Mouse (Mus musculus) brain, embryonic 18.5 days (tissue): ENCODE data around the gene Trarg1.
A peak's percentile ranks its signal among the peaks of the same experiment; 100 is the strongest.
"Not testable (repeated sequence)": the region's sequence is repeated elsewhere in the genome, so short reads cannot be mapped to it uniquely, and the experiment has no call there.

Source experiments
- DNase-seq: peaks from one replicate; pipeline ENCODE4 v3.0.0-alpha.2; 2012; ENCODE audit warnings: low read depth, low spot score

The Trarg1 gene

DNA sequence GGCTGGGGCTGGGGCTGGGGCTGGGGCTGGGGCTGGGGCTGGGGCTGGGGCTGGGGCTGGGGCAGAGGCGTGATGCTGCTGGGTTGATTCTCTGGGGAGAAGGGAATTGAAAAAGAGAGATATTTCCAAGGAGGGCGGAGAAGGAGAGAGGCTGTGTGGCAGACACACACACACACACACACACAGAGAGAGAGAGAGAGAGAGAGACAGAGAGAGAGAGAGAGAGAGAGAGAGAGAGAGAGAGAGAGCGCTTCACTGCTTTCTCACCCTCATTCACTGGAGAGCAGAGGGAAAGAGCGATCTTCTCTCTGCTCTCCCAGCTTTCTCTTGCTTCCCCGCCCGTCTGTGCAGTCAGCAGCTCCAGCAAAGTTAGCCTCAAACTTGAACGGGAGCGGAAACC, at the start of gene Trarg1:
Trarg1 (plus strand) TSS at position 301 of the 400 bp plus-strand sequence.
- not testable (repeated sequence) for DNase-seq

DNA sequence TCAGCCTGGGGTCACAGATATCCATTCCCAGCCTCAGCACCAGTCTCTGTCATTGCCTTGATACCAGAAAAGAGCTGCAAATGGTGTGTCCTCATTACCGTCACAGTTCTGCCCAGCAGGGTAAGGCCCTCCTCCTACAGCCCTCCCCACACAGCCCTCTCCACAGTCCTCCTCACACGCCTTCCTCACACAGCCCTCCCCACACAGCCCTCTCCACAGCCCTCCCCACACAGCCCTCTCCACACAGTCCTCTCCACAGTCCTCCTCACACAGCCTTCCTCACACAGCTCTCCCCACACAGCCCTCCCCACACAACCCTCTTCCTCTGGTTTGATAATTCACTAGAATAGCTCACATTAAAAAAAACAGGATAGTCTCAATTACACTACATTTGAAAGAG, 49.6 kb upstream of the Trarg1 start:
- DNase-seq: no peak

DNA sequence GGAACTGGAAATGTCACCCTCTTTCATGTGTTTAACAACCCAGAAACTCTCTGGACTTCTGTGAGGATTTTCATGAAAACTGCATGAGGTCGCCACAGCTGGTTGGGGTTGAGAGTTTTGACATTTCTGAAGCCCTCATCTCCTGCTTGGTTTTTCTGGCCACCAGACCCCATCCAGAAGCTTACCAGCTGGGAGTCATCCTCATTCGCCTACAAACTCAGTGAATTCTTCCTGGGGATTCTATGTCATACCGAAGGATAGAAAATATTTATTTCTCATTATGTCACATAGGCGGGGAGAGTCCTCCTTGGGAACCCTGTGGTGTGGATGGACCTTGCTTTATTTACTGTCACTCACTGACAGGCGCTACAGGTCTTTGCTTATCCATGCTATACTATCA, 49.1 kb upstream of the Trarg1 start:
- DNase-seq: no peak

DNA sequence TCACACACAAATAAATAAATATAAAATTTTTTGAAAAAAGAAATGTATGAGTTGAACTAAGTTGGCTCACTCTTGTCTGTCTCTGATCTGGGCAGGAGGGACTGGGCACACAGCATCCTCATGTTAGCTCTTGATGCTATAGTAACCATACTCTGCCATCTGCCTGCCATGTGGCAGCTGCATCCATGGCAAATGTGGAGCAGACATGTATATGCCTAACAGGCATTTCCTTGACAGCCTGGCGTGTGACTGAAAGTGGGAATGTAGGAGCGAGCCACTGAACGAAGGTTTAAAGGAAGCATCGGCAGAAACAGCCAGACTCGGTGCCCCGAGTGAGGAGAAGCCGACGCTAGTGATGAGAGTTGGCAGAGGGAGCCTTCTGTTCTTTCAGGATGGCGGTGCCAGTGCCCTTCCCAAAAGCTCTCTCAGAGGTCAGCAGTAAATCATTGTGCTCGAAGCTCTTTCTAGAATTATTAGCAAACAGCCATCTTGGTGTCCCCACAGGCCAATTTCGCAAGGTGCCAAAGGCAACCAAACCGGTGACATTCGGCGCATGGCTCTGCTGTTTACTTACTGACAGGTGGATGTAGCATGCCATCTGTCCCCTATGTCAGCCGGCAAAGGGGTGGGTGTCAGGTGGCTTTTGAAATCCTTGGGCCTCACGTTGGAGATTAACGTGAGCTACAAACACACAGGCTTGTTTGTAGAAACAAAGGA, 40.2 kb upstream of the Trarg1 start:
- DNase-seq: peak; percentile 54

DNA sequence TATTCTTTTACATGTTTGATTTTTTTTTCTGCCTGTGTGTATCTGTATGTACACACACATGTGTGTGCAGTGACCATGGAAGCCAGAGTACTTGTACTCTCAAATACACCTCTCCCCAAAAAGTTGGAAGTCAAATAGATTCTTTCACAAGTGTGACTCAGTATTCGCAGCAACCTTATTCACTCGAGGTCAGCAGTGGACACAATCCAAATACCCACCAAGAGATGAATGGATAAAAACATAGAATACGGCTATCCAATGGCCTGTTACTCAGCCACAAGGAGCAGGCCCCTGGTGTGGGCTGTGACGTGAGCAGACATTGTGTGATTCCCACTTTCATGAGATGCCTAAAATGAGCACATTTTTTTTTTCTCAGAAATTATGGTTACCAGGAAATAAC, 39.4 kb upstream of the Trarg1 start:
- no peak for DNase-seq

DNA sequence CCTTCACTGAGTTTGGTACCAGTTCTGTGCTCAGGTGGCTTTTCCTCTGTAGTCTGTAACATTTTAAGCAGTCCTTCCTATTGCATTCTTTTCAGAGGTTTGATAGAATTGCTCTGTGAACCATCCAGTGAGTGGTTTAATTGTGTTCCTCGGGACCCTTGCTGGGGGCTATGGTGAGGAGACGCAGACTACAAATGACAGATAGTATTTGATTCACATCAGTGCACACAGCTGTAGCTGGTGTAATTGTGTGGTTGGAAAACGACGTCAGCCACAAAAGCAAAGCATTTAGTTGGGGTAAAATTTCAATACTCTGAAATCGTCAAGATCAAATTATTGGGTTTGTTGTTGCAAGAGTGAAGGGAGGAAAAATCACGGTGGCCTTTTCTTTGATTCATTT, 35.4 kb upstream of the Trarg1 start:
- DNase-seq: no peak

GRCm38 (mm10) chr11:76645036-76645435, 34.6 kb upstream of the Trarg1 start:
- no peak for DNase-seq

GRCm38 (mm10) chr11:76645955-76646354, 33.7 kb upstream of the Trarg1 start:
- peak; percentile 60 for DNase-seq

DNA sequence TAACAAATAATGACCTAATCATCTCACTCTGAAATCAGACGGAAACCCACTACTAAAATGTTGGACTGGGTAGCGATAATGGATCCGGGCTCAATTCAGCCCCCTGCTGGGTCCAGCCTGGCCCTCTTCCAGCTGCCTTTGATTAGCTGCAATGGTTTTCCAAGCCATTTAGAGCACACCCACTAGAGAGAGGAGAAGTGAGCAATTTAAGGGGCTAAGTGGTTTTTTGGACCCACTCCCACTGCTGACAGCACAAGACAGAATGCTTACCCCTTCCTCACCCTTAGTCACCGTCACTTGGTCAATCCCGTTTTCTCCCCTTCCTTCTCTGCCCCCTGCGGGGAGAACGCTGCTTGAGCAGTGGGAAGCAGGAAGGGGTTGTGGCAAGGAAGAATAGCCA, 32.5 kb upstream of the Trarg1 start:
- no peak for DNase-seq

DNA sequence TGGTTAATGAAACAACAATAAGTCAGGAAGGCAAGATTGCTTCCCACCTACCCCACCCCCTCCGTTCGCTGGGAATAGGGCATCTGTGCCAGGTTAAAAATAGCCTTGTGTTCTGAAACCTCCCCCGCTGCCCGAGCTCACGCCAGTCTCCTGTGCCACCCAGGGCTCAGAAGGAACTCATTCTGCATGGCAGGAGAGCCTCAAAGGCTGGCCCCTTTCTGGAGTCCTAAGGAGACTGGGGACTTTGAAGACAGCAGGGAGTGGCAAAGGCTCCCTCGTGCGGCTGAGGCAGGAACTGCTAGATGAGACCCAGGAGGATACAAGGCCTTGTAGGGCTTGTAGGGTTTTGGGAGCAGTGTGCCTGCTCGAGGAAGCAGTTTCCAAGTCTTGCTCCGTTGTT, 32.1 kb upstream of the Trarg1 start:
- DNase-seq: no peak

DNA sequence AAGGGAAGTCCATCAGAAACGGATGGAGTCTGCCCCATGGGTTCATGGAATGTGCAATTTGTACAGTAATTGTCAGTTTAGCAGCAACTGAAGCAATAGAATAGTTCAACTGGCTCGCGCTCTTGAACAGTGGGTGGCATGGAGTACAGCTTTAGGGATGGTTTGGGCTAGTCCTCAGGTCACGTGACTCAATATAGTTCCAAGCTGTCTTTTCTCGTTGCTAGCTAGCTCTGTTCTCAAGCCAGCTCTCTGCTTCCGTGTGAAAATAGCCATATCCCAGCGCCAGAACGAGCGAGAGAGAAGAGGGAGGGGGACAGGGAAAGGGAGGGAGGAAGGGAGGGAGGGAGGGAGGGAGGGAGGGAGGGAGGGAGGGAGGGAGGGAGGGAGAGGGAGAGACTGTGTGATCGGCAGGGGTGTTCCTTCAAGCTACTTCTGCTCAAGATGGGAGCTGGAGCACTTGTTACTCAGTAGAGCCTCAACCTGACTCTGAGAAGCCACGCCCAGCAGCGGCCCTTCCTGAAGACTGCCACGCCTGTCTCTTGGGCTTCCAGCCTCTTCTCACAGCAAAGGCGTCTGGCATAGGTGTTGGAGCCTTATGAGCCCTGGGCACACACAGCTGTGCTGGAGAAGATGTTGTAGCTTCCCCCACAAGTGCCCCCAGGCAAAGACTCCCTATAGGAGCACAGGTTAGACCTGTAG, 28.6 kb upstream of the Trarg1 start:
- DNase-seq: no peak

- DNase-seq: no peak
Observed at GRCm38 (mm10) chr11:76652838-76653334, 26.7 kb upstream of the Trarg1 start.

DNA sequence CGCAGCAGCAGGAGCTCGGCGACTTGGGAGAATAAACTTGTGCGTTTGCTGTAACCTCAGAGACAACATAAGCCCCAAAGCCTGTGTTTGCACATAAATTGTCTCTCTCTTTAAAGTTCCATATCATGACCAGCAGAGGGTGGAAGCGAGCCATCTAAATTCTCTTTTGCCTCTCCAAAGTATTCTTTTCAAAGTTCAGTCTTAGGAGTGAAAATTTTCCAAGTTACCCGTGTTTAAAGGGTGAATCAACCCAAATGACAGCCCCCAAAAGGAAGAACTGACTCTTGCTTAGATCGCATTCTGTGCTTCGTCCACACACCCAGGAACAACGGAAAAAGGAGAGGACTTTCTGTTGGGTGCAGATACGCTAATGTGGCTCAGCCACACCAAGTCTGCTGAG, 24.5 kb upstream of the Trarg1 start:
- no peak for DNase-seq

DNA sequence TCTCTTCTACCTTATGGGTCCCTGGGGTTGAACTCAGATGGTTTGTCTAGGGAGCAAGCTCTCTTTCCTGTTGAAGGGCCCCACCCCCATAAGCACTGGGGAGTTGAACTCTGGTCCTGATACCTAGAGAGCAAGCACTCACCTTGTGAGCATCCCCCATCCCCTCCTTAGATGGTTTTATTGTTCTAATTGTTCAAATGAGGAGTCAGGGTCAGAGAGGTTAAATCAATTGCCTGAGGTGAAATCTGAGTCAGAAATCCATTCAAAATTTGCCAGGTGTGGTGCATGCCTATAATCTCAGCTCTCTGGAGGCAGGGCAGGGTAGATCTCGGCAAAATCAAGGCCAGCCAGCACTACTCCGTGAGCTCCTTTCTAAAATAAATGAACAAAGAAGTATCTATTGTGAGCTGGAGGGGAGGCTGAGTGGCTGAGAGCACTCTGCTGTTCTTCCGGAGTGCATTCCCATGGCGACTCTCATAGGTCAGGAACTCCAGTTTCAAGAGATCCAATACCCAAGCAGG, 22.1 kb upstream of the Trarg1 start:
- no peak for DNase-seq

GRCm38 (mm10) chr11:76659138-76659930, 20.3 kb upstream of the Trarg1 start:
- DNase-seq: no peak

DNA sequence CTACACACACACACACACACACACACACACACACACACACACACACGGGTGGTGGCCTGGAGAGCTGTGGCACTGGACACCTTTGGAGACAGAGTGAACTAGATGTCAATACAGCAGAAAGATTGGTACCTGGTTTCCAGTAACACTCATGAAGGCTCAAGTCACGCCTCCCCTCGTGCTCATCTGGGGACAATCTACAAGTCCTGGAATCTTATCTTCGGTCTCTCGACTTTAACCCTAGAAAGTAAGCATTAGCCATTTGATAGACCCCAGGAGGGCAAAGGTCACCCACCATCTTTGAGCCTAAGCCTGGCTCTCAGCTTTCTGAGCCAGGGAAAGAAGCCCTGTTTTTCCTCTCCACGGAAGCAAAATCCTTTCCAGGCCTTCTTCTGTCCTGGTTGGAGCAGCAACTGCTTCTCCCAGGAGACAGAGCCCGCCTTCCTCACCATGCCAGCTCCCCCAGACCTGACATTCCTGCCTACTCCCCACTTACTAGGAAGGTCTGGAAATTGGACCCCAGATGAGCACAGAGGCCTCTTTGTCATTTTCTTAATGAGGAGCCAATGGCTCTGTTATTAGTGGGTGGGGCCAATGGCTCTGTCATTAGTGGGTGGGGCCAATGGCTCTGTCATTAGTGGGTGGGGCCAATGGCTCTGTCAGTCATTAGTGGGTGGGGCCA, 17.7 kb upstream of the Trarg1 start:
- DNase-seq: no peak

- no peak for DNase-seq
Observed at GRCm38 (mm10) chr11:76666002-76666649, 13.5 kb upstream of the Trarg1 start.

DNA sequence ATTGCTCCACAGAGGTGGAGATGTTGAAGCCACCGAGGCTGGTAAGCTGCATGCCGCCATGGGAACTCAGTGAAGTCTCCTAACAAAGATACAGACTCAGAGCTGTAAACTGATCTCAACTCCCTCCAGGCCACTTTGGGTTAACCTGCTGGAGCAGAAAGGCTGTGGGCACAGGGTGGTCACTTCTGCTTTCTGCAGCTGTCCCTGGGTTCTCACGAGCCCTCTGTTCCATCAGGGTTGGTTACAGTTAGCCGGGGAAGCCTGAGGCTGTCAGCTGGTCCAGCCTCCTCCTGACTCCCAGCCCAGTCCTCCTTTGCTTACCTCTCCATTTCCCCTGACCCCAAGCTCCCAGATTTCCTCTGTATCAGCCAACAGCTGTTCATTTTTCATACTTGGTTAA, 11.8 kb upstream of the Trarg1 start:
- no peak for DNase-seq

GRCm38 (mm10) chr11:76671871-76672475, 7.6 kb upstream of the Trarg1 start, which contains the start of gene Bhlha9:
Gene Bhlha9, plus strand, starts transcription at chr11:76672470.
- no peak for DNase-seq

DNA sequence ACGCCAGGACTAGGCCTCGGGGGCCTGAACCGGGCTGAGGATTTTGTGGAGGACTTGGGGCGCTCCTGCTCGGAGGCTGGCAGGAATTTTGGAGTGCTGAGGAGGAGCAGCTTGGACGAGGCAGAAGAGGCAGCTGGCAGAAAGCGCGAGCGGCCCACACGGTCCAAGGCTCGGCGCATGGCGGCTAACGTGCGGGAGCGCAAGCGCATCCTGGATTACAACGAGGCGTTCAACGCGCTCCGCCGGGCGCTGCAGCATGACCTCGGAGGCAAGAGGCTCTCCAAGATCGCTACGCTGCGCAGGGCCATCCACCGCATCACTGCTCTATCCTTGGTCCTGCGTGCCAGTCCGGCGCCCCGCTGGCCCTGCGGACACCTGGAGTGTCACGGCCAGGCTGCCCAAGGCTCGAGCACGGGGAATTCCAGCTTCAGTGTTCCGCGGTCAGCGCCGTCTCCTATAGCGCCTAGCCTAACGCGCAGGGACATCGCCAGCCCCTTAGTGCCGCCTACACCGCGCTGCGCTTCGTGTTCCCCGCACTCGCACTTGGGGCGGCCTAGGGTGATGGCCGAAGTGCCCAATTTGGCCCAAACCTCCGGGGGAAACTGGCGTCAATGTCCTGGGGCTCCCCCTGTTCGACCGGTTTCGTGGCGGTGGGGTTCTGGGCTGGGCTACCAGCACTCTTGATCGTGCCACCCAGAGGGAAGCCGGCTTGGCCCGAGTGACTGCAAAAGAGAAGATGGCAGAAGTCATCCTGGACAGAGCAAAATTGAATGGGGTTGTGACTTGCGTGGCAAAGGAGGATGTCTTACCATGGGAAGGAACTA, 6.8 kb upstream of the Trarg1 start:
- DNase-seq: no peak
